Mouse (Mus musculus) olfactory bulb, adult 2 months (tissue): Measurements from ENCODE around the gene Nrgn. TPM values are rescaled to one million over a fixed set of nuclear protein-coding genes. Genes with fewer than 3 reads are reported as not detected.

Source experiments
- H3K27ac ChIP-seq: fragments of 200-500 bp; 2 replicates; pipeline ENCODE4 v1.5.1; 2012; ENCODE audit warnings: low read depth, low read length; ENCODE audit not compliant: insufficient read depth
- H3K4me1 ChIP-seq: fragments of 200-500 bp; 2 replicates; pipeline ENCODE4 v1.6.1; 2012; ENCODE audit warnings: low read length; ENCODE audit not compliant: control insufficient read depth, insufficient read depth
- H3K4me3 ChIP-seq: fragments of 200-500 bp; 2 replicates; pipeline ENCODE4 v1.5.1; 2012; ENCODE audit warnings: mild to moderate bottlenecking, low read depth, low read length, moderate library complexity; ENCODE audit not compliant: insufficient read depth
- CTCF ChIP-seq: fragments of 200-500 bp; IDR thresholded peaks from 2 replicates; pipeline ENCODE4 v1.5.1; 2012; ENCODE audit warnings: low read depth, mild to moderate bottlenecking, low read length, moderate library complexity; ENCODE audit not compliant: insufficient read depth
- POLR2A ChIP-seq: fragments of 200-500 bp; IDR thresholded peaks from 2 replicates; pipeline ENCODE4 v1.6.1; 2012; ENCODE audit warnings: mild to moderate bottlenecking, low read depth, low read length, moderate library complexity; ENCODE audit not compliant: insufficient read depth
- WGBS: fragments of 180-500 bp; shearing (Covaris S2); methylation state at CpG from one replicate; pipeline ENCODE4 v1.1.7; 2018; 5-methylcytosine and 5-hydroxymethylcytosine counted together
- polyA plus RNA-seq: library from polyadenylated mRNA; stranded (reverse); fragments of >200 nt; gene quantifications from 2 replicates; pipeline ENCODE4 v1.2.4, GENCODE M21; 2012; ENCODE audit warnings: low replicate concordance; ENCODE audit not compliant: missing spikeins, insufficient read depth, insufficient read length

Gene Nrgn
- polyA plus RNA-seq, 1 experiment: not detected

DNA sequence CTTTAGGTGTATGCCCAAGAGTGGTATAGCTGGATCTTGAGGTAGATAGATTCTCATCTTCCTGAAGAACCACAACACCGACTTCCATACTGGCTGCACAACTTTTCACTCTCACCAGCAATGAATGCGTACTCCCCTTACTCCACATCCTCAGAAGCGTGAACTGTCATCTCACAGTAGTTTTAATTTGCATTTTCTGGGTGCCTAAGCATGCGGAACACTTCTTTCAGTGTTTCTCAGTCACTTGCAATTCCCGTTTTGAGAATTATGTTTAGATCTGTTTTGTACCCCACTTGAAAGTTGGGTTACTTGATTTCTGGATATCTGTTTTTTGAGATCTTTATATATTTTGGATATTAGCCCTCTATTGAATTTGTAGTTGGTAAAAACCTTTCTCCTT, 30.9 kb upstream of the Nrgn start:
- Histone ChIP-seq H3K27ac (no peak overlapping the region), H3K4me3 (no peak overlapping the region), H3K4me1 (no peaks in the 10 kb centered on the region)
- WGBS: 86% methylated on average over 5 of the region's 5 CpGs
- no peak for TF ChIP-seq POLR2A
- TF ChIP-seq CTCF: no peak

DNA sequence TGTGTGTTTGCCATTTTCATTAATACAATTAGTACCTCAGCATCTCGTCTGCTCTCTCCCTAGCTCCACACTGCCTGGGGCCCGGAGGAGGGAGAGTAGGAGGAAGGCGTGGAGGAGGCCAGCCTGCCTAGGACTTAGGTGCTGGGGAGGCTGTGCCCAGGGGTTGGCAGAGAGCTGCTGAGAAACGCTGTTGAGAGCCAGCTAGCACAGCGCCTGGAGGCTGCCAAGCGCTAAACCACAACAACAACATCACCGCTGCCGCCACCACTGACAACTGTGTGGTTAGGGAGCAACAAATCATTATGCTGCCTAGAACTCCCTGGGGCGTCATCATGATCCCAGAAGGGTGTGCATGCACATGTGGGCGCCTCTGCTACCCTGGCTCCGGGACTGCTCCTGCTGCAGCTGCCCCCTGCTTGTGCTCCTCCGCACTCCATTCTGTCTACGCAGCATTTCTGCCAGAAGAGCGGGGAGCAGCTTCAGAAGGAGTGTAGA, 23.8 kb upstream of the Nrgn start:
- no peak for TF ChIP-seq POLR2A
- no peak for TF ChIP-seq CTCF
- Histone ChIP-seq H3K4me1 (peaks cover 16% of the 10 kb centered on the region), H3K27ac (peak overlapping the region; percentile 76), H3K4me3 (peak overlapping the region; percentile 12)
- 11% methylated on average over 14 of the region's 14 CpGs for WGBS

DNA sequence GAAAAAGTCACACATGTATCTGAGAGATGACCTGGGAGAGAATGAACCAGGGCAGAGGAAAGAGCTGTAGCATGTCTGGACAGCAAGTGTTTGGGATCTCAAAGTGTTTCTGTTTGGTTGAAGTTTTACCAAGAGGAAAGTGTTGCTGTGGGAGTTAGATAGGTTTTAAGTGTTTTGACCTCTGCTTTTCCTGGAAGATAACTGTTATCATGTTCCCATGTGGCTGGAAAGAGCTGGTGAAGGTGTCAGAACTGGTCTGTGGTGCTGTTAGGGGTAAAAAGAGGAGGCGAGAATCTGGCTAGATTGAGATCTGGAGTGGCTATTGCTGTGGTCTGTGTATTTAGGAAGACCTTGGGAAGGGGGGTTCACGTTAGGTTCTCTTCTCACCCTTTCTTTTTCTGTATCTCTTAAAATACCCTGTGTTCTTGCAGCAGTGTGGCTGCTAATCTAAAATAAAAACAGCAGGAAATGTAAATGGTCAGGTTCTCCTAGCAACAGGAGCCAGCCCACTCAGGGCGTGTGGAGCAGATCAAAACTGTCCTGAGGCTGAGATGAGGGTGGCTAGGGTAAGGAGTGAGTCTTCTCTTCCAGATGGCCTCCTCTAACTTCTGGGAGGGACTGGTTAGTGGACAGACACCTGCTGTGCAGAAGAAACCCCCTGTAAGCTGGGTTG, 19.6 kb upstream of the Nrgn start:
- H3K27ac ChIP-seq: no peak overlapping the region
- 51% methylated on average over 3 of the region's 3 CpGs for WGBS
- H3K4me1 ChIP-seq: peaks cover 30% of the 10 kb centered on the region
- no peak overlapping the region for H3K4me3 ChIP-seq
- no peak for TF ChIP-seq POLR2A
- TF ChIP-seq CTCF: no peak

DNA sequence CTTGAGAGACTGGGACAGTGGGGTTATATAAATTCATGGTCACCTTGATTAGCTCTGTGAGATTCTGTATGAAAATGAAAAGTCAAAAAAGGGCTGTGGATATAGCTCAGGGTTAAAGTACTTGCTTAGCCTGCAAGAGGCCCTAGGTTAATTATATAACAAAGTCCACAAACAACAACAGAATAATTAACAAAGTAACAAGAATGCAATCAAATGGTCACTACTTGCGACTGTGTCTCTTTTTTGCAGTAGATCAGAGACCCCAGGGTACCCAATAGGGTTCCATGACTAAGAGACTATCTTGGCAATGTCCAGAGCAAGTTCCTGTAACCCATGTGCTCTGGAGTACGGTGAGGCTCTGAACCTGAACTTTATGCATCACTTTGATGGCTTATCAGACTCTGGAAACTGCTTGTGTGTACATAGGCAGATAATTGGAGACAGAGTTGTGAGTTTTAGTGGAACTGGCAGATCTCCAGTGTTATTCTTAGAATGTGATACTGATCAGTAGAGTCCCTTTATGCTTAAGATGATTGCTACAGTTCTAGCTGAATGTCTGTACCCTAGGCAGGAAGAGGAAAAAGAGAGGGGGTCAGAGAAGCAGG, 16.6 kb upstream of the Nrgn start:
- TF ChIP-seq POLR2A (no peak), CTCF (no peak)
- Histone ChIP-seq H3K4me1 (peaks cover 22% of the 10 kb centered on the region), H3K4me3 (no peak overlapping the region), H3K27ac (no peak overlapping the region)
- 83% methylated on average over 2 of the region's 2 CpGs for WGBS

DNA sequence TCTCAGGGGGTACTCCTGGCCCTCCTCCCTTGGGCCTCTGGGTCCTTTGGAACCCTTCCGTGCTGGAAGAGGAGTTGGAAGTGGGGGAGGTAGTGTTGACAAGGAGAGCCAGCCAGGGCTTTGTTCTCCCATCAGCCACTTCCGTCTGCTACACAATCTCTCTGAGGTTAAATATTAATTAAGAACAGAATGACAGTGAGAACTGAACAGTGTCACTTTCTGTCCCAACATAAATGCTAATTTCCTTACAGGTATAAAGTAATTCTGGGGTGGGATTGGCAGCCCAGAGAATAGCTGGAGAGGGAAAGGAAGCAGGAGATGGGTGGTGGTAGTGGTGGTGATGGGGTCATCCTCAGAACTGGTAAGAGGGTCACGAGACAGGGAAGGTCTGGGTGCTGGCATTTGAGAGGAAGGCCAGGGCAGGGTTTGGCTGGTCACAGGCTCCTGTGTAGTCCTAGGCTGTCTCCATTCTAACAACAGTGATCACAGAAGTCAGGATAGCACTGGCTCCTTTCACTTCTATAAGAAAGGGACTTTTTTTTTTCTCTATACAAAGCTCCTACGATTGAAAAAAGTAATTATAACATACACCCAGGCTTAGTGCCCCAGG, 16.0 kb upstream of the Nrgn start:
- Histone ChIP-seq H3K27ac (no peak overlapping the region), H3K4me1 (peaks cover 22% of the 10 kb centered on the region), H3K4me3 (no peak overlapping the region)
- TF ChIP-seq POLR2A: no peak
- TF ChIP-seq CTCF: no peak
- 54% methylated on average over 4 of the region's 4 CpGs for WGBS

DNA sequence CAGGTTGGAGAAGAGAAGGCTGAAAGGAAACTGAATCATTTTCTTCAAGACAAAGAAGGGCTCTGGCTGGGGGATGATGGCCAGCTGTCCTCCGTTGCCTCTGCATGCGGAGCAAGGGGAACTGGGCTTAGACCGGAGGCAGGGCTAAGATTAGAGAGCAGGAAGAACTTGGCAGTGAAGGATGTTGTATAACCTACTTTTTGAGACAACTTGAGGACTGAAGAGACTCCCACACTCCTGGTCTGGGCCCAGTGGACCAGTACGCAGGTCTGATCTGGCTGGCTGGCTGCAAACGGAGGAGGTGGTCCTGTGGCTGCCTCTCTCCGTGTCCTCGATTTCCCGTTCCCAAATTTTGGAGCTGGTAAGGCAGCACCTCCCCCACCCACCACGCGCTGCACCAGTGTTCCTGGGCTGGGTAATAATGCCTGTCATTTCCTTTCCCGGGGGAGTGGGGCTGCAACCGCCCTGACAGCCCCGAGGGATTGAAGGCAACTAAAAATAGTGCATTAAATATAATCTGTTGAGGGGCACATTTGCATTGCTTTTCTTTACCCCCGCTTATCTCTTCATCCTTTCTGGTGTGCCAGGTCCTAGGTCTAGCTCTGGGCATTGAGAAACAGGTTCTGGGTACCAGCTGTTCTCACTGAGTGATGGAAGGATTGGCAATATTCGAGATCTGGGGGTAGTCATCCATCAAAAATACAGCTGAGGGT, 15.3 kb upstream of the Nrgn start:
- no peak overlapping the region for H3K4me3 ChIP-seq
- WGBS: 18% methylated on average over 15 of the region's 15 CpGs
- peaks cover 19% of the 10 kb centered on the region for H3K4me1 ChIP-seq
- TF ChIP-seq CTCF: no peak
- TF ChIP-seq POLR2A: no peak
- peak overlapping the region; percentile 71 for H3K27ac ChIP-seq

DNA sequence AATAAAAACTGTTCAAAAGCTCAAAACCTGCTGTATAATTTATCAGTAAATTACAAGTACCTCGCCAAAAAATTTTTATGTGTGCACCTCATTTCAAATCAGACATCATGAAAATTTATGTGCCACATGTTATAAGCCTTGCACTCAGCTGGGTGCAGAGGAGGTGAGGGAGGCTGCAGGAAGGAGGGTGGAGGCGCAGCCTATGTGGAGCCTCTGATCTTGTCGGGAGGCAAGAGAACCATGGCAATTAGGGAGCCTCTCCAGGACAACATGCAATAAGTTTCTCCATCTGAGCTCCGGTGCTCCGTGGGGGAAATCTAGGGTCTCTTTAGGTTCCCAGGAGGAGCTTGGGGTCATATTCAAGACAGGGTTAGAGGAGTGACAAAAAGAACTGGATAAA, 14.8 kb upstream of the Nrgn start:
- no peak for TF ChIP-seq CTCF
- TF ChIP-seq POLR2A: no peak

DNA sequence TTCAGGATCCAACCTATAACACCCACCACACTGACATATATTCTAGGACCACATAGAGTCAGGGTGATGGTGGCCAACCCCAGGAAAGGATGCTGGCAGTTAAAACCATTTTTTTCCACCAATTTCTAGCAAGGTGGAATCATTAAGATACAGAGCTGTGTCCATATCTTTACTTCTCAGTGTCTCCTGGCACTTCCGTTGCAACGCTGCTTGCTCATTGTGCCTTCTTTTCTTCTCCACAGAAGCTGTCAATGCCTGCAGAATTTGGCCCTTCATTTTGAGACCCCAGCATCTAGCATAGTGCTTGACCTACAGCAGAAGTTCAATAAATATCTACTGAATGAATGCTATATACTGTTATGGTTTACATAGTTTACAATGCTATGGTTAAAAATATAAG, 14.3 kb upstream of the Nrgn start:
- Histone ChIP-seq H3K4me3 (no peak overlapping the region), H3K27ac (no peak overlapping the region), H3K4me1 (peaks cover 15% of the 10 kb centered on the region)
- 77% methylated on average over 2 of the region's 2 CpGs for WGBS
- no peak for TF ChIP-seq POLR2A
- TF ChIP-seq CTCF: no peak

More for the DNA sequence above, 14.8 kb upstream of the Nrgn start:
- Histone ChIP-seq H3K4me1 (peaks cover 15% of the 10 kb centered on the region), H3K27ac (peak overlapping the region; percentile 71), H3K4me3 (no peak overlapping the region)
- WGBS: 39% methylated on average over 5 of the region's 5 CpGs

DNA sequence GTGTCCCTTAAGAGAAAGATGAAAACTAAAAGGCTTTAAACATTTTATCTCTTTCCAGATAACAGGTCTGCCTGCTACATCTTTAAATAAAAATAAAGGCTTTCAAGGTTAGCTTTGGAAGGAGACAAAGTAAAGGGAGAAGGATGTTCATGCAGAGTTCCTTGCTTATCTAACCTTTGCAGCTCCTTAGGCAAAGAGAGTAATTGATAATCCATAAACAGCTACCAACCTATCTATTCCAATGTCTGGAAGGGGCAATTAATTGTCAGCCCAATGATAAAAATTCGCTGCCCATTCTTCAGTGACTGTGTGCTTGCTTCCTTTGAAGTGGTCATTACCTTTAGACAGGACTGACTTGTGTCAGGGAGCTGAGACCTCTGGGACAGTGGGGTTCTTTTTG, 11.1 kb upstream of the Nrgn start:
- TF ChIP-seq CTCF (no peak), POLR2A (no peak)
- no peak overlapping the region for H3K27ac ChIP-seq
- no peak overlapping the region for H3K4me3 ChIP-seq
- WGBS: 80% methylated on average over 1 of the region's 1 CpGs
- peaks cover 14% of the 10 kb centered on the region for H3K4me1 ChIP-seq
